Mouse (Mus musculus) stomach, postnatal 0 days (tissue): ENCODE data around the gene Chst3.

Experiments used
- CTCF ChIP-seq: IDR thresholded peaks from 2 replicates; pipeline ENCODE4 v1.5.1; 2016; ENCODE audit warnings: antibody characterized with exemption, low read depth, mild to moderate bottlenecking, moderate library complexity
- EP300 ChIP-seq: optimal IDR thresholded peaks from 2 replicates; pipeline ENCODE3; 2016; ENCODE audit warnings: antibody characterized with exemption

DNA sequence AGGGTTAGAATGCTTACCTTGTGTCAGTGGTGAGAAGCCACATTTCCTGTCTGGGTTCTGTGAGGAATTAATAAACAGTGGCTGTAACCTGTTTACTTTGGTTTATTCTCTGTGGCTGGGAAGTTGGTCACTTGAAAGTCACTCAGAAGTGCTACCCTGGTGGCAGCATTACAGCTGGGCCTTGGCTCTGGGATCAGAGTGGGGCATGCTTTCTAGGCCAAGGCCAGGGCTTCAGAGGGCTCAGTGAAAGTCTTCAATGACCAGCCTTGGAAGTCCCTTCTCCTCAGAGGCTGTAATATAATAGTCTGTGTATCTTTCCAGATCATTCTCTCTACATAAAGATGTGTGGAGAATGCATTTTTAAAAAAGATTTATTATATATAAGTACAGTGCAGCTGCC lies 63.0 kb downstream of the Chst3 start:
- TF ChIP-seq CTCF (no peak), EP300 (no peak)
